Comparison of ENCODE assay signal across 8 mouse cellular contexts in genomic region chr5:139397959-139398753, GRCm38 (mm10). TPM values are rescaled to one million over a fixed set of nuclear protein-coding genes. Genes with fewer than 3 reads are reported as not detected.
A peak's percentile ranks its signal among the peaks of the same experiment; 100 is the strongest.
DNase-seq lines count a peak whose midpoint lies in the region; ATAC-seq lines count a peak whose summit lies in the region.

No protein-coding gene starts in this region.

- H3K27me3 ChIP-seq in intestine, embryonic 14.5 days (replicated peaks; ENCODE audit: control insufficient read depth, insufficient read depth, low read length), result no peaks in the 10 kb centered on the region

- ATAC-seq in intestine, embryonic 14.5 days (replicated peaks; ENCODE audit: low FRiP score, low TSS enrichment, low read depth), result peak; percentile 50; the same call in 1 of the 2 replicates
- peak; percentile 90 for ATAC-seq in megakaryocyte progenitor cell, adult 5-6 weeks (replicated peaks; ENCODE audit: poor library complexity)

- H3K4me2 ChIP-seq in intestine, embryonic 14.5 days (ENCODE audit: low read length), result no peak overlapping the region

- WGBS in intestine, embryonic 14.5 days, result 33% methylated on average over 5 of the region's 5 CpGs

- no peaks in the 10 kb centered on the region for H3K36me3 ChIP-seq in intestine, embryonic 14.5 days (ENCODE audit: control insufficient read depth, insufficient read depth, low read length)

- DNase-seq in ZHBTc4 (ENCODE audit: low read depth, low spot score), result peak; percentile 88
- DNase-seq in cerebellum, postnatal 4 days (ENCODE audit: low spot score in 2 of 2), result peak; percentile 88 to 97
- DNase-seq in gastrocnemius, postnatal 14 days, result peak; percentile 96
- peak; percentile 93 for DNase-seq in intestine, embryonic 14.5 days (ENCODE audit: low spot score)
- peak; percentile 89 to 95 for DNase-seq in left cerebral cortex, postnatal 10 days (ENCODE audit: extremely low spot score in 1 of 2, low spot score in 2 of 2)
- peak; percentile 92 for DNase-seq in right cerebral cortex, postnatal 14 days
- peak; percentile 86 for DNase-seq in urinary bladder, postnatal 25 days (ENCODE audit: low spot score)

- H3K9ac ChIP-seq in intestine, embryonic 14.5 days (ENCODE audit: low read length), result no peak overlapping the region

- no peak overlapping the region for H3K4me3 ChIP-seq in intestine, embryonic 14.5 days (ENCODE audit: low read depth, low read length)

- H3K4me1 ChIP-seq in intestine, embryonic 14.5 days (replicated peaks; ENCODE audit: control insufficient read depth, insufficient read depth, low read length), result no peaks in the 10 kb centered on the region

- H3K27ac ChIP-seq in intestine, embryonic 14.5 days (ENCODE audit: low read depth), result no peak overlapping the region

- intact Hi-C loops in gastrocnemius, postnatal 14 days (cut with DNase I; ENCODE audit: low total_unique reads), result no loop called here
- intact Hi-C loops in left cerebral cortex, postnatal 10 days (cut with DNase I), result loop anchor here (5.0 kb wide), 1 partner anchor 36 kb away; no protein-coding TSS in a partner anchor

- no peaks in the 10 kb centered on the region for H3K9me3 ChIP-seq in intestine, embryonic 14.5 days (ENCODE audit: control insufficient read depth, low read length)

RNA-seq across cellular contexts. Expression of gene C130050O18Rik, which starts 6.9 kb away (rescaled TPM):
- under 1 TPM; 0.39 to 0.60 TPM for total RNA-seq in gastrocnemius, postnatal 14 days (2021)
- polyA plus RNA-seq in intestine, embryonic 14.5 days (2014; fragmentation: Nextera tagmentation; extraction: Ambion mirVana), result 0.74 and 1.3 TPM in 2 replicates
- under 1 TPM; 0.24 to 0.28 TPM for total RNA-seq in left cerebral cortex, postnatal 10 days (2021)
- total RNA-seq in megakaryocyte progenitor cell, adult 5-6 weeks (2015), result 1.8 and 2.3 TPM in 2 replicates
- total RNA-seq in megakaryocyte progenitor cell, adult 5-6 weeks (2017), result 1.3 and 2.1 TPM in 2 replicates

RNA-seq across cellular contexts. Expression of gene Gpr146, which starts 20.7 kb away (rescaled TPM):
- total RNA-seq in gastrocnemius, postnatal 14 days (2021), result 10 to 100 TPM; 17.2 to 26.0 TPM
- 1.4 and 1.7 TPM in 2 replicates for polyA plus RNA-seq in intestine, embryonic 14.5 days (2014; fragmentation: Nextera tagmentation; extraction: Ambion mirVana)
- 1 to 10 TPM; 5.7 to 7.5 TPM for total RNA-seq in left cerebral cortex, postnatal 10 days (2021)
- 6.0 and 6.3 TPM in 2 replicates for total RNA-seq in megakaryocyte progenitor cell, adult 5-6 weeks (2015)
- total RNA-seq in megakaryocyte progenitor cell, adult 5-6 weeks (2017), result 5.7 and 6.7 TPM in 2 replicates

RNA-seq across cellular contexts. Expression of gene Gper1, which starts 24.8 kb away (rescaled TPM):
- total RNA-seq in gastrocnemius, postnatal 14 days (2021), result 1 to 10 TPM; 2.2 to 2.4 TPM
- polyA plus RNA-seq in intestine, embryonic 14.5 days (2014; fragmentation: Nextera tagmentation; extraction: Ambion mirVana), result 1.9 and 2.1 TPM in 2 replicates
- total RNA-seq in left cerebral cortex, postnatal 10 days (2021), result 1 to 10 TPM; 2.9 to 3.3 TPM
- not detected in 2 replicates for total RNA-seq in megakaryocyte progenitor cell, adult 5-6 weeks (2015)
- total RNA-seq in megakaryocyte progenitor cell, adult 5-6 weeks (2017), result not detected in 2 replicates

RNA-seq across cellular contexts. Expression of gene Cyp2w1, which starts 45.7 kb away (rescaled TPM):
- total RNA-seq in gastrocnemius, postnatal 14 days (2021), result not detected
- polyA plus RNA-seq in intestine, embryonic 14.5 days (2014; fragmentation: Nextera tagmentation; extraction: Ambion mirVana), result 5.9 and 9.1 TPM in 2 replicates
- total RNA-seq in left cerebral cortex, postnatal 10 days (2021), result not detected
- not detected in 2 replicates for total RNA-seq in megakaryocyte progenitor cell, adult 5-6 weeks (2015)
- total RNA-seq in megakaryocyte progenitor cell, adult 5-6 weeks (2017), result not detected in 2 replicates

RNA-seq across cellular contexts. Expression of gene Cox19, which starts 46.9 kb away (rescaled TPM):
- 10 to 100 TPM; 58.6 to 79.3 TPM for total RNA-seq in gastrocnemius, postnatal 14 days (2021)
- 149 and 150 TPM in 2 replicates for polyA plus RNA-seq in intestine, embryonic 14.5 days (2014; fragmentation: Nextera tagmentation; extraction: Ambion mirVana)
- 10 to 100 TPM; 75.2 to 90.2 TPM for total RNA-seq in left cerebral cortex, postnatal 10 days (2021)
- 30.3 and 32.1 TPM in 2 replicates for total RNA-seq in megakaryocyte progenitor cell, adult 5-6 weeks (2015)
- total RNA-seq in megakaryocyte progenitor cell, adult 5-6 weeks (2017), result 27.1 and 29.3 TPM in 2 replicates
